Mouse (Mus musculus): ENCODE measurements around the gene Ifitm6. TPM values are rescaled to one million over a fixed set of nuclear protein-coding genes. Genes with fewer than 3 reads are reported as not detected.

The Ifitm6 gene
- polyA plus RNA-seq, 1 experiment from 2014 or later: 0.42 TPM

GRCm38 (mm10) chr7:141052421-141052820 lies 34.7 kb upstream of the Ifitm6 start:
- H3K36me3 ChIP-seq: no peaks in the 10 kb centered on the region
- no peak for ATAC-seq (ENCODE audit: low FRiP score, low read depth)
- 85% methylated on average over 2 of the region's 2 CpGs for WGBS
- no peak overlapping the region for H3K4me2 ChIP-seq (replicated peaks)
- H3K4me1 ChIP-seq: peaks cover 11% of the 10 kb centered on the region
- H3K9me3 ChIP-seq: 0 out of 2 replicates have a peak, but pooled peaks cover 3% of the 10 kb centered on the region
- no peak overlapping the region for H3K9ac ChIP-seq
- H3K4me3 ChIP-seq: no peak overlapping the region
- H3K27me3 ChIP-seq (replicated peaks): no peaks in the 10 kb centered on the region
- no peak overlapping the region for H3K27ac ChIP-seq

GRCm38 (mm10) chr7:141052016-141052415 lies 34.3 kb upstream of the Ifitm6 start:
- H3K27ac ChIP-seq: no peak overlapping the region
- no peaks in the 10 kb centered on the region for H3K36me3 ChIP-seq
- H3K4me3 ChIP-seq: no peak overlapping the region
- no peaks in the 10 kb centered on the region for H3K27me3 ChIP-seq (replicated peaks)
- H3K9me3 ChIP-seq: 0 out of 2 replicates have a peak, but pooled peaks cover 3% of the 10 kb centered on the region
- peaks cover 15% of the 10 kb centered on the region for H3K4me1 ChIP-seq
- WGBS: 84% methylated on average over 4 of the region's 4 CpGs
- H3K9ac ChIP-seq: no peak overlapping the region
- ATAC-seq (ENCODE audit: low FRiP score, low read depth): no peak
- no peak overlapping the region for H3K4me2 ChIP-seq (replicated peaks)

DNA sequence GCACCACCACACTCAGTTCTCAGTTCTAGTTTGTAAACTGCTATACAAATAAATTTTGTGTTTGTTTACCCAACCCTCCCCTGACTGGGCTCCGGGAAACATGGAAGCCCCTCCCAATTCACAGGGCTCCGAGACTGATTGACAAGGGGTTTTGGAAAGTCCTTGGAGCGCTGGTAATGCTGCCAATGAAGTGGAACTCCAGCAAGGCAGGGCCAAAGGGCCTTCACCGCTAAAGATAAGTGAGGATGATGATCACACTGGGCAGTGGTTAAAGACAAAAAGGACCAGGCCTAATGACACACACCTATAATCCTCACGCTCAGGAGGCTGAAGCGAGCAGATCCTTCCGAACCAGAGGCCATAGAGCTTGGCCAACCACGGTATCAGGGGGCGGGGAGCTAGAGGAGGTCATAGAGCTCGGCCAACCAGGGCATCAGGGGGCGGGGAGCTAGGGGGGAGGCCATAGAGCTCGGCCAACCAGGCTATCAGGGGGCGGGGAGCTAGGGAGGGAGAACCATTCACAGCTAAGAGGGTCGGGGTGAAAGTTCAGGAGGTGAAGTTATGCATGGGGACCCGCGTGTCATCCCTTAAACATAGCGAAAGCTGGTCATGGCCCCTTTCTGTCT lies 33.4 kb upstream of the Ifitm6 start:
- Histone ChIP-seq H3K4me3 (no peak overlapping the region), H3K36me3 (no peaks in the 10 kb centered on the region), H3K27ac (no peak overlapping the region), H3K9ac (no peak overlapping the region), H3K9me3 (0 out of 2 replicates have a peak, but pooled peaks cover 3% of the 10 kb centered on the region), H3K4me2 (replicated peaks) (no peak overlapping the region), H3K4me1 (peaks cover 17% of the 10 kb centered on the region), H3K27me3 (replicated peaks) (no peaks in the 10 kb centered on the region)
- WGBS: 72% methylated on average over 17 of the region's 17 CpGs
- ATAC-seq (ENCODE audit: low FRiP score, low read depth): no peak

GRCm38 (mm10) chr7:141049326-141049725 lies 31.6 kb upstream of the Ifitm6 start:
- H3K9me3 ChIP-seq: no peaks in the 10 kb centered on the region
- no peaks in the 10 kb centered on the region for H3K36me3 ChIP-seq
- WGBS: 78% methylated on average over 2 of the region's 2 CpGs
- no peak overlapping the region for H3K27ac ChIP-seq
- H3K27me3 ChIP-seq (replicated peaks): no peaks in the 10 kb centered on the region
- no peak overlapping the region for H3K4me2 ChIP-seq (replicated peaks)
- peaks cover 17% of the 10 kb centered on the region for H3K4me1 ChIP-seq
- ATAC-seq (ENCODE audit: low FRiP score, low read depth): no peak
- H3K9ac ChIP-seq: no peak overlapping the region
- H3K4me3 ChIP-seq: no peak overlapping the region

DNA sequence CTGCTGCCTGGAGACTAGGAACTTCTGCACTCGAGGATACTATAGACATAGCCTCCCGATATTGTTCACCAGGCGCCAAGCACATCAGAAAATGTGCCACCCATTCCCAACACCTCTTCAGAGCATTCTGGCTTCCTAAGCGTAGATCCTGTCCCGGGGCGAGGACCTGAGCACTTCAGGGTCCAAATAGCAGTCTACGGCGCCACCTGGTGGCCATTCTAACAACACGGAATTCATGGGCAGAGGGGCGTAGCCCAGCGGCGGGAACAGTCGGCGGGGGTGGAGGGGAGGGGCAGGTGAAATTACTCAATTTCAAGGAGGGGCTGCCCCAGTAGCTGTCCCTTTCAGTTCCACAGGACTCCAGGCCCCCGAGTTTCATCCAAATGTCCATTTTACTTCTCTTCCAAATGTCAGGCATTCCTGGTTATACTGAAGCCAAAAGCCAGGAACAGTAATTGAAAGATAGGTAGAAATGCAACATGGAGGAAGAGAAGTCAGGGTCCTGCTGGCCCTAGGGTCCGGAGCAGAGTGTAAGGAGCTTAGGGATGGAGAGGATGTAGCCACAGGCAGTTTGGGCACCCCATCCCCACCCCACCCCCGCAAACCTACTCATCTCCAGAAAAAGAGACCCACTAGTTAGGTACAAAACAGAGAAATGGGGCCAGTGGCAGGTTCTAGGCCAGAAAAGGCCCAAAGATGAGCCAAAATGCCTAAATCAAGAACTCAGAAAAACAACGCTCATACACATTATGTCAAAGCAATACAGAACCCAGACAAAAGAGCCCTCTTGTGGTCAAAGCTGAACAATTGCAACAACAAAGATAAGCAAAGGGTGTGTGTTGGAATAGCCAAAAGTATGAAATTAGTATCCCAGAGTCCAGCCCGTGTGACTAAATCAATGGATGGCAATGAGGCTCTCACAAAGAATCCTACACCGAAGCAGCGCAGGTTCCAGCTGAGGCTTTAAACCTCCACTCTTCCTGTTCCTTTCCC lies 30.8 kb upstream of the Ifitm6 start:
- no peaks in the 10 kb centered on the region for H3K36me3 ChIP-seq
- 11% methylated on average over 21 of the region's 21 CpGs for WGBS
- peak; percentile 89 for ATAC-seq (ENCODE audit: low FRiP score, low read depth)
- no peaks in the 10 kb centered on the region for H3K27me3 ChIP-seq (replicated peaks)
- H3K4me1 ChIP-seq: peaks cover 17% of the 10 kb centered on the region
- peak overlapping the region; percentile 31 for H3K4me3 ChIP-seq
- H3K9me3 ChIP-seq: no peaks in the 10 kb centered on the region
- H3K27ac ChIP-seq: no peak overlapping the region
- H3K9ac ChIP-seq: peak overlapping the region; percentile 47
- peak overlapping the region; percentile 74 for H3K4me2 ChIP-seq (replicated peaks)

DNA sequence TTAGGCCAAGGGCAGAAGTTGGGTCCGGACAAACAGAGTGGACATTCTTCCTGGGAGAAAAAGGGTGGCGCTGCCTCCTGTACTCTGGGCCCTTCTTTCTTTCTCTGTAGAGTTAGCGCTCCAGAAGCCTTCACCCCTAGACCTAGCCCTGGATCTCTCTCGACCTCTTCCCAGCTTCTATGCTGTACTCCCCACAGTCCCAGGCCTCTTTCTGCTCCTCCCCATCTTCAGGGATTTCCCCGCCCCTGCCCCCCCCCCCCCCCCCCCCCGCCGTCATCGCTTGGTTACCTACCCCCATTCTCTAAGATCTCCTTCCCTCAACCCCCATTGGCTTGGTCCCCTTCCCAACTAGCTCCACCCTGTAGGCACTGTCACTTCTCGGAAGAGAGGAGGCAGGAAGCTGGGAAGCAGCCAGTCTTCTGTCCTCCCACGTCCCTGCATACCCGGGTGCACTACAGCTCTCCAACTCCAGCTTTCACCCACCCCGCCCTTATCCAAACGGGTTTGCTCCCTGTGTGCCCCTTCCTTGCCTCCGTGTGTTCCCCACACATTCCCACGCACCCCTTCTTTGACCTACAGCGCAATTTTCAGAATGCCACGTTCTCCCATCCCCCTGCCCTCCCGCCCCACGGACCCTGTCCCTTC lies 30.0 kb upstream of the Ifitm6 start:
- H3K27me3 ChIP-seq (replicated peaks): no peaks in the 10 kb centered on the region
- H3K4me3 ChIP-seq: peak overlapping the region; percentile 31
- ATAC-seq (ENCODE audit: low FRiP score, low read depth): peak; percentile 77
- H3K4me1 ChIP-seq: peaks cover 17% of the 10 kb centered on the region
- peak overlapping the region; percentile 47 for H3K9ac ChIP-seq
- 6% methylated on average over 15 of the region's 19 CpGs for WGBS
- peak overlapping the region; percentile 74 for H3K4me2 ChIP-seq (replicated peaks)
- no peak overlapping the region for H3K27ac ChIP-seq
- no peaks in the 10 kb centered on the region for H3K9me3 ChIP-seq
- no peaks in the 10 kb centered on the region for H3K36me3 ChIP-seq

GRCm38 (mm10) chr7:141046931-141047580 lies 29.3 kb upstream of the Ifitm6 start:
- Histone ChIP-seq H3K27ac (no peak overlapping the region), H3K4me3 (no peak overlapping the region), H3K9ac (no peak overlapping the region), H3K9me3 (no peaks in the 10 kb centered on the region), H3K36me3 (no peaks in the 10 kb centered on the region), H3K4me2 (replicated peaks) (peak overlapping the region; percentile 74), H3K4me1 (peaks cover 17% of the 10 kb centered on the region), H3K27me3 (replicated peaks) (no peaks in the 10 kb centered on the region)
- ATAC-seq (ENCODE audit: low FRiP score, low read depth): no peak
- 75% methylated on average over 6 of the region's 6 CpGs for WGBS

- peaks cover 11% of the 10 kb centered on the region for H3K4me1 ChIP-seq
- no peak overlapping the region for H3K4me3 ChIP-seq
- no peak for ATAC-seq (ENCODE audit: low FRiP score, low read depth)
- no peaks in the 10 kb centered on the region for H3K27me3 ChIP-seq (replicated peaks)
- H3K36me3 ChIP-seq: no peaks in the 10 kb centered on the region
- 54% methylated on average over 4 of the region's 4 CpGs for WGBS
- H3K4me2 ChIP-seq (replicated peaks): no peak overlapping the region
- no peak overlapping the region for H3K9ac ChIP-seq
- H3K9me3 ChIP-seq: no peaks in the 10 kb centered on the region
- no peak overlapping the region for H3K27ac ChIP-seq
Observed at GRCm38 (mm10) chr7:141042539-141042938, 24.8 kb upstream of the Ifitm6 start.

- ATAC-seq (ENCODE audit: low FRiP score, low read depth): peak; percentile 70; the same call in 1 of the 2 replicates
- H3K9ac ChIP-seq: no peak overlapping the region
Observed at GRCm38 (mm10) chr7:141041661-141042060, 23.9 kb upstream of the Ifitm6 start.

GRCm38 (mm10) chr7:141040867-141041606 lies 23.3 kb upstream of the Ifitm6 start:
- 46% methylated on average over 6 of the region's 9 CpGs for WGBS
- no peak for ATAC-seq (ENCODE audit: low FRiP score, low read depth)
- Histone ChIP-seq H3K9me3 (no peaks in the 10 kb centered on the region), H3K36me3 (no peaks in the 10 kb centered on the region), H3K27ac (0 out of 2 replicates have a peak overlapping the region, but pooled peaks have one; percentile 7), H3K27me3 (replicated peaks) (no peaks in the 10 kb centered on the region), H3K9ac (no peak overlapping the region), H3K4me2 (replicated peaks) (peak overlapping the region; percentile 25; the same call in 1 of the 2 replicates), H3K4me1 (peaks cover 5% of the 10 kb centered on the region), H3K4me3 (no peak overlapping the region)

More at GRCm38 (mm10) chr7:141041661-141042060, 23.9 kb upstream of the Ifitm6 start:
- Histone ChIP-seq H3K27ac (0 out of 2 replicates have a peak overlapping the region, but pooled peaks have one; percentile 7), H3K4me1 (peaks cover 5% of the 10 kb centered on the region), H3K4me2 (replicated peaks) (no peak overlapping the region), H3K9me3 (no peaks in the 10 kb centered on the region), H3K36me3 (no peaks in the 10 kb centered on the region), H3K4me3 (no peak overlapping the region), H3K27me3 (replicated peaks) (no peaks in the 10 kb centered on the region)
- WGBS: 34% methylated on average over 5 of the region's 5 CpGs
